Mouse (Mus musculus) myocyte (in vitro differentiated cells): ENCODE data around the gene Cd81. TPM values are rescaled to one million over a fixed set of nuclear protein-coding genes. Genes with fewer than 3 reads are reported as not detected.

ENCODE experiments used
- H3K27me3 ChIP-seq: one replicate; pipeline ENCODE4 v1.6.1; 2011; ENCODE audit not compliant: control insufficient read depth, insufficient read depth, insufficient read length
- H3K36me3 ChIP-seq: one replicate; pipeline ENCODE4 v1.6.1; 2011; ENCODE audit not compliant: control insufficient read depth, insufficient read depth
- H3K4me2 ChIP-seq: one replicate; pipeline ENCODE4 v1.6.1; 2011; ENCODE audit warnings: low read depth, control low read depth
- H3K4me3 ChIP-seq: one replicate; pipeline ENCODE4 v1.5.1; 2011; ENCODE audit warnings: mild to moderate bottlenecking, control low read depth, moderate library complexity
- H3K79me2 ChIP-seq: one replicate; pipeline ENCODE4 v1.6.1; 2011; ENCODE audit not compliant: control insufficient read depth, insufficient read depth
- H3ac ChIP-seq: one replicate; pipeline ENCODE4 v1.6.1; 2011; ENCODE audit not compliant: control insufficient read depth, insufficient read length
- CEBPB ChIP-seq: IDR thresholded peaks from 2 replicates; pipeline ENCODE4 v1.6.1; 2011; ENCODE audit warnings: mild to moderate bottlenecking, moderate library complexity; ENCODE audit not compliant: poor library complexity, insufficient read depth, severe bottlenecking
- E2F4 ChIP-seq: IDR thresholded peaks from one replicate; pipeline ENCODE4 v1.6.1; 2011; ENCODE audit warnings: mild to moderate bottlenecking, control low read depth, moderate library complexity; ENCODE audit not compliant: insufficient read depth
- MAX ChIP-seq: IDR thresholded peaks from one replicate; pipeline ENCODE4 v1.6.1; 2011; ENCODE audit warnings: low read depth, mild to moderate bottlenecking, control low read depth
- MYOD1 ChIP-seq, 3 experiments: IDR thresholded peaks; one replicate each; pipeline ENCODE4 v1.6.1; 2011; ENCODE audit warnings: control low read depth in 2 of 3, low read depth in 2 of 3, mild to moderate bottlenecking in 2 of 3, moderate library complexity in 1 of 3; ENCODE audit not compliant: insufficient read length in 2 of 3, control insufficient read depth in 1 of 3
- MYOG ChIP-seq, 3 experiments: IDR thresholded peaks; one replicate each; pipeline ENCODE4 v1.6.1; 2011; ENCODE audit warnings: control low read depth in 2 of 3, low read depth in 2 of 3, mild to moderate bottlenecking in 2 of 3; ENCODE audit not compliant: insufficient read length in 2 of 3, control insufficient read depth in 1 of 3, insufficient read depth in 1 of 3
- POLR2A ChIP-seq: IDR thresholded peaks from one replicate; pipeline ENCODE4 v1.6.1; 2011; ENCODE audit warnings: low read depth, mild to moderate bottlenecking, control low read depth, moderate library complexity; ENCODE audit not compliant: insufficient read length
- POLR2AphosphoS2 ChIP-seq: IDR thresholded peaks from one replicate; pipeline ENCODE4 v1.6.1; 2011; ENCODE audit warnings: low read depth, control low read depth; ENCODE audit not compliant: insufficient read length
- REST ChIP-seq: IDR thresholded peaks from one replicate; pipeline ENCODE4 v1.6.1; 2011; ENCODE audit warnings: mild to moderate bottlenecking, control low read depth, moderate library complexity; ENCODE audit not compliant: insufficient read depth, insufficient read length
- SRF ChIP-seq: IDR thresholded peaks from one replicate; pipeline ENCODE4 v1.6.1; 2011; ENCODE audit warnings: low read depth; ENCODE audit not compliant: control insufficient read depth, insufficient read length
- TCF12 ChIP-seq: IDR thresholded peaks from one replicate; pipeline ENCODE4 v1.6.1; 2011; ENCODE audit warnings: mild to moderate bottlenecking, control low read depth; ENCODE audit not compliant: poor library complexity, insufficient read depth, severe bottlenecking
- TCF3 ChIP-seq: IDR thresholded peaks from one replicate; pipeline ENCODE4 v1.6.1; 2011; ENCODE audit warnings: low read depth, control low read depth; ENCODE audit not compliant: insufficient read length
- USF1 ChIP-seq: IDR thresholded peaks from one replicate; pipeline ENCODE4 v1.6.1; 2011; ENCODE audit warnings: low read depth, mild to moderate bottlenecking, control low read depth, moderate library complexity
- polyA plus RNA-seq: library from polyadenylated mRNA; unstranded; fragments of >200 nt; fragmentation: generic; extraction: Trizol; gene quantifications from one replicate; pipeline ENCODE4 v1.2.1, GENCODE M21; 2012; ENCODE audit warnings: missing spikeins

Cd81 gene
- polyA plus RNA-seq, 1 experiment, result 744 TPM

DNA sequence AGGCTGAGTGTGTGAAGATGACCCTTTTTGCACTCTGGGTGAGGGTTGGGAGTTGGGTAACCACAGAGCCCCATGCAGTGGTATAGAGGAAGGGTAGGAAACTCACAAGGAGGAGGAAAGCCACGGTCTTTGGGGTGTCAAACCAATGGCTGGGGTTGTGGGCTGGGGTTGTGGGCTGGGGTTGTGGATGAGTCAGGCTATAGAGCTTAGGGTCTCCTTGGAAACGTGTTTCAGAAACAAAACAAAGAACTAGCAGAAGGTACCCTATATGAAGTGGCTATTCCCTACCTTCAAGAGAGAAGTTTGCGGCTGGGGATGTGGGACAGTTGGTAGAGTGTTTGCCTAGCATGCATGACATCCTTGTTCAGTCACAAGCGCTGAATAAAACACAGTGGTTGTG, 42.5 kb upstream of the Cd81 start:
- H3K4me2 ChIP-seq, result peak overlapping the region; percentile 54
- no peak for TF ChIP-seq TCF3

DNA sequence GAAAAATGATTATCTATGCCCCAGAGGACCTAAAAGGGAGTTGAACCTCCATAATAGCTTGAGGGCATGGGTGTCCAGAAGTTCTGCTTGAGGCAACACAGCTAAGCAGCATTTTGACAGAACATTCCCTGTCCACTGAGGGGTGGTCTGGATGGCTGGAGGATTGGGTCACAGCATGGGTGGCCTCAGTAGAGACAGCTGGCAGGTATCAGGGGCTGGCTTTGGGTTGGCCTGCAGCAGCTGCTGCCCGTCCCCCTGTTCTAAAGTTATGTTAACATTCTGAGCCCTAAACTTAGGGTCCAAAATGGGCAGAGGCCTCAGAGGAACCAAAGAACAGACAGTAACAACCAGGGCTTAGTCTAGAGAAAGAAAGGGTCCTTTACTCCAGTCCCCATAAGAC, 41.3 kb upstream of the Cd81 start:
- no peaks in the 10 kb centered on the region for H3K79me2 ChIP-seq
- TF ChIP-seq POLR2AphosphoS2, result no peak
- TF ChIP-seq MYOD1 (IDR thresholded peaks at IDR 0.05; ENCODE audit: control insufficient read depth in 1 of 3, insufficient read length in 2 of 3, low read depth in 2 of 3), result peak in 2 of 3 experiments; percentile 45 to 76
- TF ChIP-seq E2F4, result no peak
- TF ChIP-seq MYOG (IDR thresholded peaks at IDR 0.05; ENCODE audit: control insufficient read depth in 1 of 3, insufficient read depth in 1 of 3, insufficient read length in 2 of 3, low read depth in 2 of 3), result peak in 2 of 3 experiments; percentile 76 to 89
- no peak for TF ChIP-seq REST
- H3K36me3 ChIP-seq, result no peaks in the 10 kb centered on the region
- H3ac ChIP-seq, result no peak overlapping the region
- no peaks in the 10 kb centered on the region for H3K27me3 ChIP-seq
- H3K4me2 ChIP-seq, result no peak overlapping the region
- H3K4me3 ChIP-seq, result no peak overlapping the region

More for the DNA sequence above, 42.5 kb upstream of the Cd81 start:
- Histone ChIP-seq H3K27me3 (no peaks in the 10 kb centered on the region), H3K4me3 (no peak overlapping the region), H3ac (no peak overlapping the region), H3K36me3 (no peaks in the 10 kb centered on the region), H3K79me2 (no peaks in the 10 kb centered on the region)

DNA sequence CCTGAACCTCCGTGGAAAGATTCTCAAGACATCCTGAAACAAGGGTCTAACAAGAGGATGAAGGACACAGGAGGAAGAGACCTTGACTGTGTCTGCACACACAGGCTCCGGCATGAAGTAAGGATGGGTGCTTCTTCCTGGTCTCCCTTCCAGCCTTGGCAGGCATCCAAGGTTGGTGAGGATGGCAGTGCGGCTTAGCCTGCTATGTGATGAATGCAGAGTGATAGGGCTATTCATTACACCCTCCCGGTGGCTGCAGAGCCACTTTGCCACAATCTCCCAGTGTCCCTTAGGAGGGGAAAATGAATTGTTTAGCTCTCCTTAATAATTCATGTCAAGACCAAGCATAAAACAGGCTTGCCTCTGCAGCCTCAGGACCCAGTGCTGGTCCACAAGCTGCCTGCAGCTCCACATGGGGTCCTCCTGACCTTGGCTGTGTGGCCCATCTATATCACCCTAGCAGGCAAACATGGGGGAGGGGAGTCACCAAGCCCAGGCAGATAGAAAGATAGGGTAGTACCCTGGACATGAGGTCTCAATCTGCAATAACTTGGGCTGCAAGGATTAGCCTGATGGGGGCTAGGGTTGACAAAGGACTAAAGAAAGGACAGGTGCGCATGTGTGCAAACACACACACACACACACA, 40.2 kb upstream of the Cd81 start:
- Histone ChIP-seq H3ac (no peak overlapping the region), H3K4me2 (peak overlapping the region; percentile 19), H3K27me3 (no peaks in the 10 kb centered on the region), H3K79me2 (no peaks in the 10 kb centered on the region), H3K36me3 (no peaks in the 10 kb centered on the region), H3K4me3 (no peak overlapping the region)
- peak in 1 of 3 experiments; percentile 19 for TF ChIP-seq MYOD1 (IDR thresholded peaks at IDR 0.05; ENCODE audit: control insufficient read depth in 1 of 3, insufficient read length in 2 of 3, low read depth in 2 of 3)
- TF ChIP-seq MAX, result no peak
- TF ChIP-seq POLR2AphosphoS2, result peak; percentile 16

DNA sequence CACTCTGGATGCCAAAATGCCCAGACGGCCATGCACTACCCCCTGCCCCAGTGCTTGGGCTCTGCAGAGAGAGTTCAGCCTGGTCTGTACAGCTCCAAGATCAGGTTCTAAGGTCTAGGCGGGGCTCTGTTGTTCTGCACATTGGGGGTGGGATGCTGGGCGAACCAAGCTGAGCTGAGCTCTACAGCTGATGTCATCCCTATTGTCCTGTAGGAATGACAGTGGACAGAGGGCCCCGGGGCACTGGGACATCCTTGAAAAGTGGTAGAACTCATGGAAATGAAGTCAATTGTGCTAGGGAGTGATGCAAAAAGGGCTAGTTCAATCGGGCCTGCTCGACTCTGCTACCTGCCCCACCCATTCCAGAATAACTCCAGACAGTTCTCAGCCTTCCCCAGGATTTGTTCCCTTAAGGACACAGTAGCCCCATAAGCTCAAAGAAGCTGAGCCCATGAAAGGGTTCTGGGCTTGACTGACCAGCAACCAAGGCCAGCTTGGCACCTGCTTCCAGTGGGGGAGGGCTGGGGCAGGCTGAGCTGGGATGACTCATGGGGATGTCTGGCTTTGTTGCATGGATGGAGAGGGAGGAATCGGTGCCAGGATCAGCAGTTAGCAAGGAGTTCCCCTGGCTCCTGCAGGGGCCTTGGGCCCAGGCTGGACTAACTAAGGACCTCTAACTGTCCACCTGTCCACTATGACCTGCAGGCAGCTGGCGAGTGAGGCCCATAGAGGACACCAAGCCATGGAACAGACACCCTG, 38.9 kb upstream of the Cd81 start:
- Histone ChIP-seq H3K36me3 (no peaks in the 10 kb centered on the region), H3K79me2 (no peaks in the 10 kb centered on the region), H3K27me3 (no peaks in the 10 kb centered on the region), H3K4me2 (peak overlapping the region; percentile 77), H3ac (no peak overlapping the region), H3K4me3 (no peak overlapping the region)
- TF ChIP-seq REST, result no peak
- peak; percentile 43 for TF ChIP-seq POLR2AphosphoS2
- TF ChIP-seq MYOG (IDR thresholded peaks at IDR 0.05; ENCODE audit: control insufficient read depth in 1 of 3, insufficient read depth in 1 of 3, insufficient read length in 2 of 3, low read depth in 2 of 3), result peak; percentile 22 to 96 (median 83)
- TF ChIP-seq MAX, result no peak
- no peak for TF ChIP-seq USF1
- peak; percentile 38 for TF ChIP-seq POLR2A
- no peak for TF ChIP-seq E2F4
- TF ChIP-seq TCF3, result peak; percentile 53
- TF ChIP-seq SRF, result no peak
- TF ChIP-seq CEBPB, result no peak
- TF ChIP-seq TCF12, result peak; percentile 76
- TF ChIP-seq MYOD1 (IDR thresholded peaks at IDR 0.05; ENCODE audit: control insufficient read depth in 1 of 3, insufficient read length in 2 of 3, low read depth in 2 of 3), result peak; percentile 6 to 95 (median 92)

DNA sequence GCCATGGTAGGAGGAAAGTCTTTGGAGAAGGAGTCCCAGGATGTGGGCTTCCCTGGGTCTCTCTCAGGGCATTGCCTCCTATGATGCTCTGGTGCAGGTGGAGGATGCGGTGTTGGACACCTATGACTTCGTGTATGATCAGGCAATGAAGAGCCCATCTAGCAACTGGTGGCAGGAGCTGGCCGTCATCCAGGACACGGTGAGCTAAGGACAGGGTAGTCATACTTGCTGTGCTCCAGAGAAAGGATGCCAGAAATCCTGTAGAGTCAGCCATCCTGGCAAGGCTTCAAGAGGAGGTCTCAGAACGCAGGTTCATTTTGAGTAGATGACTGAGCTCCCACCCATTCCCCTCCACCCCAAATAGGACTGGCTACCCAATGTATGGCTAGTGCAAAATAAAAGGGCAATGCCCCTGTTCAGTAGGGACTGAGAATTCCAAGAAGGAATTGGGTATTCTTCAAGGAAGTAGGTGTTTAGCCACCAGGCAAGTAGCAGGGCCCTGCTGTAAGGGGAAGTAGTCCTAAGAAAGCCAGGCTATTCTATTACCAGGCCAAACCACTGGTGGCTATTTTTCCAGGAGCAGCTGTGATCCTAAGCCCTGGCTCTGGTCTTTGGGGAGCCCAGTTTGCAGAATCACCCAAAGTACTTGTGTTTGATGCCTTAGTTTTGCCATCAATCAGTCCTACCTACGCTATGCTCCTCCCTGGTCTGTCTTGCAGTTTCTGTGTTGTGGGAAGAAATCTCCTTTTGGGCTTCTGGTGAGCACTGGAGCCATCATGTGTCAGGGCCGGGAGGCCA, 37.5 kb upstream of the Cd81 start:
- no peak for TF ChIP-seq TCF3
- TF ChIP-seq POLR2AphosphoS2, result peak; percentile 48
- peak in 2 of 3 experiments; percentile 33 to 73 for TF ChIP-seq MYOG (IDR thresholded peaks at IDR 0.05; ENCODE audit: control insufficient read depth in 1 of 3, insufficient read depth in 1 of 3, insufficient read length in 2 of 3, low read depth in 2 of 3)
- peak overlapping the region; percentile 77 for H3K4me2 ChIP-seq
- H3K27me3 ChIP-seq, result no peaks in the 10 kb centered on the region
- no peak overlapping the region for H3K4me3 ChIP-seq
- no peak overlapping the region for H3ac ChIP-seq
- no peaks in the 10 kb centered on the region for H3K79me2 ChIP-seq
- no peaks in the 10 kb centered on the region for H3K36me3 ChIP-seq
